Mouse (Mus musculus) hindbrain, embryonic 11.5 days (tissue): ENCODE data around the gene Tmem8. TPM values are rescaled to one million over a fixed set of nuclear protein-coding genes. Genes with fewer than 3 reads are reported as not detected.

Experiments
- ATAC-seq: fragments of 200-750 bp; cut with Nextera tagmentation; 2 replicates; pipeline ENCODE4 v1.8.0; 2017; ENCODE audit warnings: mild to moderate bottlenecking, moderate TSS enrichment, moderate library complexity; ENCODE audit not compliant: low FRiP score
- DNase-seq: peaks from one replicate; pipeline ENCODE4 v3.0.0-alpha.2; 2015; ENCODE audit warnings: low spot score
- H3K27ac ChIP-seq: fragments of 300-500 bp; sonication (generic); 2 replicates; pipeline ENCODE4 v1.5.1; 2014; ENCODE audit warnings: mild to moderate bottlenecking, low read depth, low read length
- H3K27me3 ChIP-seq: fragments of 300-500 bp; sonication (generic); 2 replicates; pipeline ENCODE4 v1.6.1; 2014; ENCODE audit warnings: mild to moderate bottlenecking, low read length, moderate library complexity, mixed read lengths; ENCODE audit not compliant: control insufficient read depth, insufficient read depth
- H3K36me3 ChIP-seq: fragments of 300-500 bp; sonication (generic); 2 replicates; pipeline ENCODE4 v1.6.1; 2014; ENCODE audit warnings: mild to moderate bottlenecking, low read length, moderate library complexity, mixed read lengths; ENCODE audit not compliant: control insufficient read depth, insufficient read depth
- H3K4me1 ChIP-seq: fragments of 300-500 bp; sonication (generic); replicated peaks from 2 replicates; pipeline ENCODE4 v1.6.1; 2014; ENCODE audit warnings: low read length, mixed read lengths; ENCODE audit not compliant: control insufficient read depth, insufficient read depth
- H3K4me2 ChIP-seq: fragments of 300-500 bp; sonication (generic); replicated peaks from 2 replicates; pipeline ENCODE4 v1.6.1; 2014; ENCODE audit warnings: mild to moderate bottlenecking, low read depth, low read length
- H3K4me3 ChIP-seq: fragments of 300-500 bp; sonication (generic); 2 replicates; pipeline ENCODE4 v1.5.1; 2014; ENCODE audit warnings: low read depth, low read length
- H3K9ac ChIP-seq: fragments of 300-500 bp; sonication (generic); 2 replicates; pipeline ENCODE4 v1.6.1; 2014; ENCODE audit warnings: low read depth, low read length
- H3K9me3 ChIP-seq: fragments of 300-500 bp; sonication (generic); 2 replicates; pipeline ENCODE4 v1.6.1; 2016; ENCODE audit warnings: low read length; ENCODE audit not compliant: control insufficient read depth
- WGBS: fragments of 180-500 bp; shearing (Covaris S2); extraction: QIAGEN DNeasy Blood & Tissue Kit; methylation state at CpG from one replicate; pipeline ENCODE4 v1.1.7; 2014; 5-methylcytosine and 5-hydroxymethylcytosine counted together
- polyA plus RNA-seq: library from polyadenylated mRNA; unstranded; fragments of >200 nt; fragmentation: Nextera tagmentation; extraction: Ambion mirVana; gene quantifications from 2 replicates; pipeline ENCODE4 v1.2.1, GENCODE M21; 2014

The Tmem8 gene
- polyA plus RNA-seq, result 1.0 and 1.1 TPM in 2 replicates

DNA sequence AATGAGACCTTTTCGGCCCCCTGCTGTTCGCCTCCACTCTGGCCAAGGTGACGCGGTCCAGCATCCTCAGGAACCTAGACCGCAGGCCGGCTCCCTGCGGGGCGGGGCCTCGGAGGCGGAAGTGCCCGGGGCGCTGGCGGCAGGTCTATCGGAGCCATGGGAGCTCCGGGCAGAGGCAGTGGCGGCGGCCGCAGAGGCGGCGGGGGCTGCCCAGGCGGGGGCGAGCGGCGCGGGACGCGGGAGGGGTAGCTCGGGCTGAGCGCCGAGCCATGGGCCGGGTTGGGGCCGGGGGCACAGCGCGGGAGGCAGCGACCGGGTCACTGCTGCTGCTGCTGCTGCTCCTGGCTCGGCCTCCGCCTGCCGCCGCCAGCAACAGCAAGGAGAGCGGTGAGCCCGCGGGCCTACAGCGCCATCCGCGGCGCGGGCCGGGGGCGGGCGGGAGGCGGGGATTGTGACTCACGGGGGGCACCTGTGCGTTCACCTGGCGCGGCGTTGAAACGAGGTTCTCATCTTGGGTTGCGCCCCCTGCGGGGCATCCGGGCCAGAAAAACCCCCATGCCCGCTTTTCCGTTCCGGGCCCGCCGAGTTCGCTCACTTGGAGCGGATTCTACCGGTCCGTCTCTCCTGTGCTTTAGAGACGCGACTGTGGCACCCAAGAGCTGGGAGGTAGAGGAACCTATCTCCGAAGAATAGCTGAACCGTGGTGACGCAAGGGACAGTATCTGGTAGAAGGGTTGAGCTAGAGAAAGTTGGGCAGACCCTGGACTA lies at the start of gene Tmem8:
TSS of gene Tmem8 (plus strand) at position 119 of the 768 bp plus-strand sequence.
- DNase-seq (peak; percentile 77), ATAC-seq (peak; percentile 75)
- Histone ChIP-seq H3K9ac (peak within 1 kb of the TSS; percentile 75), H3K27me3 (peaks cover 42% of the 10 kb centered on the region), H3K27ac (no peak within 1 kb of the TSS), H3K4me1 (peaks cover 5% of the 10 kb centered on the region), H3K4me2 (peak within 1 kb of the TSS; percentile 98), H3K36me3 (no peaks in the 10 kb centered on the region), H3K9me3 (no peaks in the 10 kb centered on the region), H3K4me3 (peak within 1 kb of the TSS; percentile 79)
- 1% methylated on average over 56 of the region's 75 CpGs for WGBS

DNA sequence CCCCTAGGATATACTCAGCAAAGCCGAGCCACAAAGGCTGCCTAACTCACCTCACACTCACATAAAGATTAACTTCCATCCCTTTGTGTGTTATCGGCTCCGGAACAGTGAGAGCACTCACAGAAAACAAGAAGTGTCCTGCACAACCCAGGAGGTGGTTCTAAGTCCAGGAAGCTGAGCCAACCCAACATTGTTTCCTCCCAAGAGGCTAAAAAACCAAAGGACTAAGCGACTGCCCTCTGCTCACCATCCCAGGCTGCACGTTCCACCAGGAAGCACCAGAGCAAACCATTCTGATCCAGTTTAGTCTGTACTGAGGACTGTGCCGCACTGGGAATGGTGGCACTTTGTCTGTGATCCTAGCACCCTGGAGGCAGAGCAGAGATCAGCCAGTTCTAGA lies 48.2 kb upstream of the Tmem8 start:
- H3K9me3 ChIP-seq, result no peaks in the 10 kb centered on the region
- DNase-seq (no peak), ATAC-seq (no peak)
- 63% methylated on average over 6 of the region's 6 CpGs for WGBS
- H3K4me1 ChIP-seq, result peaks cover 8% of the 10 kb centered on the region
- no peaks in the 10 kb centered on the region for H3K36me3 ChIP-seq
- H3K4me2 ChIP-seq, result peak overlapping the region; percentile 4; the same call in 1 of the 2 replicates
- H3K9ac ChIP-seq, result 0 out of 2 replicates have a peak overlapping the region, but pooled peaks have one; percentile 11
- no peak overlapping the region for H3K4me3 ChIP-seq
- 0 out of 2 replicates have a peak, but pooled peaks cover 2% of the 10 kb centered on the region for H3K27me3 ChIP-seq
- H3K27ac ChIP-seq, result no peak overlapping the region

DNA sequence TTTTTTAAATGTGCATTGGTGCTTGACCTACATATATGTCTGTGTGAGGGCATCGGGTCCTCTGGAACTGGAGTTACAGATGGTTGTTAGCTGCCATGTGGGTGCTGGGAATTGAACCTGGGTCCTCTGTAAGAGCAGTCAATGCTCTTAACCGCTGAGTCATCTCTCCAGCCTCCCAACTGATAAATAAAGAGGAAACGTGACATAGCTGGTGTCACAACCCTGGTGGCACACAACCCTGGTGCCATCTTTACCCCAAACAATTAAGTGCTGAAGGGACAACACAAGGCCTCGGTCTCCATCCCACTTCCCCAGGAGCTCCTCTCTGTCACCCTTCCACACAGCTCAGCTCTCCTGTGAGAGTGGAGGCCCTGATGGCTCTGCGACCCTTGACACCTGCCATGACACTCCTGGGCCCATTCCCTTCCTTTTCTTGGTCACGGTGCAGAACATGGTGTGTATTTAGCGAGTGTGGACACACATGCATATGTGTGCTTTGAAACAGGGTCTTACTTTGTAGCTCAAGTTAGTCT lies 46.5 kb upstream of the Tmem8 start:
- no peak for DNase-seq
- H3K4me2 ChIP-seq, result peak overlapping the region; percentile 94
- H3K27ac ChIP-seq, result no peak overlapping the region
- ATAC-seq, result no peak
- H3K4me1 ChIP-seq, result peaks cover 8% of the 10 kb centered on the region
- no peaks in the 10 kb centered on the region for H3K36me3 ChIP-seq
- no peaks in the 10 kb centered on the region for H3K9me3 ChIP-seq
- peaks cover 8% of the 10 kb centered on the region; the same call in 1 of the 2 replicates for H3K27me3 ChIP-seq
- peak overlapping the region; percentile 94 for H3K9ac ChIP-seq
- 88% methylated on average over 7 of the region's 7 CpGs for WGBS
- H3K4me3 ChIP-seq, result peak overlapping the region; percentile 83

DNA sequence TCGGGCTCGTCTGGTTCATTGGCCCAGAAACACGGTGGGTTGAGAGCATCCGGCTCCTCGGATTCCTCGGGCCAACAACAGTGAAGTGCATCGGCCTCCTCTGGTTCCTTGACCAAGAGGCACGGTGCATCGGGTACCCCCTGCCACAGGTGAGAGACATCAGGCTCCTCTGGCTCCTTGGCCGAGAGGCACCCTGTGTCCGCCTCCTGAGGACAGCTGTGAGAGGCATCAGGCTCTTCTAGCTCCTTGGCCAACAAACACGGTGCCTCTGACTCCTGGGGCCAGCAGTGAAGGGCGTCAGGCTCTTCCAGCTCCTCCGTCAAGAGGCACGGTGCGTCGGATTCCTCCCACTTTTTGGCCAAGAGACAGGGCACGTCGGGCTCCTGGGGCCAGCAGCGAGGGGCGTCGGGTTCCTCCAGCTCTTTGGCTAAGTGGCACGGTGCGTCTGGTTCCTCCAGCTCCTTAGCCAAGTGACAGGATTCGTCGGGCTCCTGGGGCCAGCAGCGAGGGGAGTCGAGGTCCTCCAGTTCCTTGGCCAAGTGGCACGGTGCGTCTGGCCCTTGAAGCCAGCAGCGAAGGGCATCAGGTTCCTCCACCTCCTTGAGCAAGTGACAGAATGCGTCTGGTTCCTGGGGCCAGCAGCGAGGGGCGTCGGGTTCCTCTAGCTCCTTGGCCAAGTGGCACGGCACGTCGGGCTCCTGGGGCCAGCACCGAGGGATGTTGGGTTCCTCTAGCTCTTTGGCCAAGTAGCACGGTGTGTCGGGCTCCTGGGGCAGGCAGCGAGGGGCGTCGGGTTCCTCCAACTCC lies 44.9 kb upstream of the Tmem8 start:
- H3K27me3 ChIP-seq, result peaks cover 8% of the 10 kb centered on the region; the same call in 1 of the 2 replicates
- H3K27ac ChIP-seq, result 0 out of 2 replicates have a peak overlapping the region, but pooled peaks have one; percentile 42
- peak overlapping the region; percentile 83 for H3K4me3 ChIP-seq
- peak overlapping the region; percentile 94 for H3K9ac ChIP-seq
- DNase-seq (peak; percentile 45), ATAC-seq (peak; percentile 17; the same call in 1 of the 2 replicates)
- WGBS, result 1% methylated on average over 44 of the region's 44 CpGs
- no peaks in the 10 kb centered on the region for H3K9me3 ChIP-seq
- no peaks in the 10 kb centered on the region for H3K36me3 ChIP-seq
- peak overlapping the region; percentile 94 for H3K4me2 ChIP-seq
- peaks cover 8% of the 10 kb centered on the region for H3K4me1 ChIP-seq

DNA sequence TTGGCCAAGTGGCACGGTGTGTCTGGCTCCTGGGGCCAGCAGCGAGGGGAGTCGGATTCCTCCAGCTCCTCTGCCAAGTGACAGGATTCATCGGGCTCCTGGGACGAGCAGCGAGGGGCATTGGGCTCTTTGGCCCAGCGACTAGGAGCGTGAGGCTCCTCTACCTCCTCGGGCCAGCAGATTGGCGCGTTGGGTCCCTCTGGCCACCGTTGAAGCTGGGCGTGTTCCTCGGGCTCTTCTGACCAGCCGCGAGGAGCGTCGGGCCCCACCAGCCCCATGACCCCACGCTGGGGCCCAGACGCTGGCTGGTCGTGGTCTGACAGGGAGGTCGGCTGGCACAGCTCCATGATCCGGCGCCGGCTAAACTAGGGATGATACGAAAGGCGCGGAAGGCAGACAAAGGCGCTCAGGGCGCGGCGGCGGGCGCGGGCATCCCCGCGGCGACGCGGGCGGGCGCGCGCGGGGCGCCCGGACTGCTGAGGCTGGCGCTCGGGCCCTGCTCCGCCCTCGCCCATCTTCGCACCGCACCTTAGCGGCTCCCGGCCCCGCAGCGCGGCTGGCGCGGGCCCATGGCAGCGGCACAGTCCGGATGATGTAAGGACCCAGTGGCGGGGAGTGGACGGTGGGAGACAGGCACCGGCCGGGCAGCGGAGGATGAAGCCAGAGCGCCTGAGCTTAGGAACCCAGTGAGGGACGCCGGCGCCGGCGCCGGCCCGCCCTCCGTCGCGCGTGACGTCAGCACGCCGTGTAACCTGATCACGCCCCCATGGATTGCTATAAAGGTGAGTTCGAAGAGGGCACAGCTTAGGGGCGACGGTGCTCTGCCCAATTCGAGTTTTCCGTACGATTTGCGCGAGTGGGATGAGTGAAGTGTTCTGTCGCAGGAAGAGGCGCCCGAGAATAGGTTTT lies 44.0 kb upstream of the Tmem8 start, which contains the start of gene Rab11fip3:
TSS of gene Rab11fip3 (minus strand) at position 725 of the 909 bp plus-strand sequence.
- peak; percentile 94 for DNase-seq
- under 1% methylated on average over 86 of the region's 94 CpGs for WGBS
- H3K9me3 ChIP-seq, result no peaks in the 10 kb centered on the region
- peaks cover 8% of the 10 kb centered on the region; the same call in 1 of the 2 replicates for H3K27me3 ChIP-seq
- H3K36me3 ChIP-seq, result no peaks in the 10 kb centered on the region
- peak within 1 kb of the TSS; percentile 94 for H3K9ac ChIP-seq
- H3K4me1 ChIP-seq, result peaks cover 8% of the 10 kb centered on the region
- ATAC-seq, result peak; percentile 96
- peak within 1 kb of the TSS; percentile 83 for H3K4me3 ChIP-seq
- H3K4me2 ChIP-seq, result peak within 1 kb of the TSS; percentile 94
- peak within 1 kb of the TSS; percentile 86 for H3K27ac ChIP-seq

DNA sequence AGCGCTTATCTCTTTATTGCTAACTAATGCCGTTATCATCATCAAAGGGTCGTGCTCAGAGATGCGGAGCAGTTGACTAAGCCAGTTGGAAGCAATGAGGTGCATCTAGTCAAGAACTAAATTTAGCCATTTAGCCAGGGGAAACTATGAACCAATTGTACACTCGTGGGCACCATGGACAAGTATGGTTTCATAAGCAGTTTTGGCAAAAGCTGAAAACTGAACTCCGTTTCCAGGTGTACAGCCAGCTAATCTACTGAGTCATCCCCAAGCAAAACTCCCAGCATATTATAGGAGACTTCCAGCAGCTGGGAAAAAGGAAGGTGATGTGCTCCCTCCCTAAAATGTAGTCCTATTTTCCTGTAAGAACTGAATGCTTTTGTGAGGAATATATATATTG lies 43.0 kb upstream of the Tmem8 start:
- Histone ChIP-seq H3K4me2 (peak overlapping the region; percentile 94; the same call in 1 of the 2 replicates), H3K27ac (no peak overlapping the region), H3K9ac (no peak overlapping the region), H3K36me3 (no peaks in the 10 kb centered on the region), H3K4me1 (peaks cover 6% of the 10 kb centered on the region; the same call in 1 of the 2 replicates), H3K27me3 (peaks cover 8% of the 10 kb centered on the region; the same call in 1 of the 2 replicates), H3K9me3 (no peaks in the 10 kb centered on the region), H3K4me3 (no peak overlapping the region)
- 52% methylated on average over 6 of the region's 6 CpGs for WGBS
- DNase-seq, result no peak
- no peak for ATAC-seq

DNA sequence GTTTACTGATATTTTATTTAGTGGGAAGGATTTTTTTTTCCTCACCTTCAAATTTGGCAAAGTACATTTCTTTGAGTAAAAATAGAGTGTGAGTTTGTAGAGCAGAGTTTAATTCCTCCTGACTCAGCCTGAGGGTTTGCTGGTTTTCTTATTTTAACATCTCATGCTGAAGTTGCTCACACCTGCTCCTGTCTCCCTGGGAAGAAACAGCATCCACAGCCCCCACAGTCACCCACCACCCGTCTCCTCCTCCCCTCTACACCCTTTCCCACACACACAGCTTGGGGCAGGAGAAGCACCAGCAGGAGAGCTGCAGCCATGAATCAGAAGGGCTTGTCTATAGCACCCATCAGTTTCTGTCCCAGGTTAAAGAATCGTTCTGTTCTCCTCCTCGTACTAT lies 37.9 kb upstream of the Tmem8 start:
- Histone ChIP-seq H3K4me2 (no peak overlapping the region), H3K4me3 (no peak overlapping the region), H3K9me3 (no peaks in the 10 kb centered on the region), H3K36me3 (no peaks in the 10 kb centered on the region), H3K27ac (no peak overlapping the region), H3K9ac (no peak overlapping the region), H3K27me3 (peaks cover 6% of the 10 kb centered on the region; the same call in 1 of the 2 replicates), H3K4me1 (no peaks in the 10 kb centered on the region)
- DNase-seq (no peak), ATAC-seq (no peak)
- WGBS, result 63% methylated on average over 3 of the region's 3 CpGs
